Mouse (Mus musculus): ENCODE results near the gene Ddx39. TPM values are rescaled to one million over a fixed set of nuclear protein-coding genes. Genes with fewer than 3 reads are reported as not detected.
A peak's percentile ranks its signal among the peaks of the same experiment; 100 is the strongest.

Ddx39 gene
- polyA plus RNA-seq, 1 experiment from 2014 or later = 138 TPM

- Histone ChIP-seq H3K9me3 (no peaks in the 10 kb centered on the region), H3K4me3 (no peak overlapping the region), H3K27ac (no peak overlapping the region), H3K4me1 (no peaks in the 10 kb centered on the region), H3K4me2 (replicated peaks) (no peak overlapping the region), H3K27me3 (no peaks in the 10 kb centered on the region), H3K36me3 (no peaks in the 10 kb centered on the region), H3K9ac (no peak overlapping the region)
- ATAC-seq (ENCODE audit: low FRiP score, low read depth) = no peak
- WGBS = 71% methylated on average over 2 of the region's 2 CpGs
These were observed 44.3 kb downstream of the Ddx39 start for GRCm38 (mm10) chr8:83759231-83759759.

GRCm38 (mm10) chr8:83764116-83764515 is 49.1 kb downstream of the Ddx39 start:
- Histone ChIP-seq H3K27ac (no peak overlapping the region), H3K9ac (no peak overlapping the region), H3K9me3 (0 out of 2 replicates have a peak, but pooled peaks cover 6% of the 10 kb centered on the region), H3K4me1 (no peaks in the 10 kb centered on the region), H3K36me3 (no peaks in the 10 kb centered on the region), H3K27me3 (no peaks in the 10 kb centered on the region), H3K4me3 (no peak overlapping the region), H3K4me2 (replicated peaks) (no peak overlapping the region)
- ATAC-seq (ENCODE audit: low FRiP score, low read depth) = no peak
- 93% methylated on average over 8 of the region's 8 CpGs for WGBS

- no peaks in the 10 kb centered on the region for H3K27me3 ChIP-seq
- 86% methylated on average over 2 of the region's 2 CpGs for WGBS
These were observed 49.7 kb downstream of the Ddx39 start for GRCm38 (mm10) chr8:83764717-83765116.

GRCm38 (mm10) chr8:83765663-83766062 is 50.7 kb downstream of the Ddx39 start:
- no peaks in the 10 kb centered on the region for H3K27me3 ChIP-seq
- no peak for ATAC-seq (ENCODE audit: low FRiP score, low read depth)
- H3K27ac ChIP-seq = no peak overlapping the region
- H3K4me3 ChIP-seq = no peak overlapping the region
- no peak overlapping the region for H3K4me2 ChIP-seq (replicated peaks)
- 0 out of 2 replicates have a peak, but pooled peaks cover 6% of the 10 kb centered on the region for H3K9me3 ChIP-seq
- no peak overlapping the region for H3K9ac ChIP-seq
- no peaks in the 10 kb centered on the region for H3K4me1 ChIP-seq
- no peaks in the 10 kb centered on the region for H3K36me3 ChIP-seq

More at GRCm38 (mm10) chr8:83764717-83765116, 49.7 kb downstream of the Ddx39 start:
- Histone ChIP-seq H3K4me2 (replicated peaks) (no peak overlapping the region), H3K36me3 (no peaks in the 10 kb centered on the region), H3K4me3 (no peak overlapping the region), H3K27ac (no peak overlapping the region), H3K9me3 (0 out of 2 replicates have a peak, but pooled peaks cover 6% of the 10 kb centered on the region), H3K9ac (no peak overlapping the region), H3K4me1 (no peaks in the 10 kb centered on the region)
- ATAC-seq (ENCODE audit: low FRiP score, low read depth) = no peak

- Histone ChIP-seq H3K27me3 (no peaks in the 10 kb centered on the region), H3K9ac (no peak overlapping the region), H3K4me1 (peaks cover under 1% of the 10 kb centered on the region; the same call in 1 of the 2 replicates), H3K9me3 (0 out of 2 replicates have a peak, but pooled peaks cover 6% of the 10 kb centered on the region), H3K4me2 (replicated peaks) (no peak overlapping the region), H3K4me3 (no peak overlapping the region), H3K27ac (no peak overlapping the region), H3K36me3 (no peaks in the 10 kb centered on the region)
- no peak for ATAC-seq (ENCODE audit: low FRiP score, low read depth)
- 92% methylated on average over 4 of the region's 4 CpGs for WGBS
These were observed 52.5 kb downstream of the Ddx39 start for GRCm38 (mm10) chr8:83767442-83767841.

- H3K4me2 ChIP-seq (replicated peaks) = no peak overlapping the region
- no peaks in the 10 kb centered on the region for H3K27me3 ChIP-seq
- H3K9me3 ChIP-seq = 0 out of 2 replicates have a peak, but pooled peaks cover 6% of the 10 kb centered on the region
- H3K4me1 ChIP-seq = peaks cover 6% of the 10 kb centered on the region; the same call in 1 of the 2 replicates
- WGBS = 52% methylated on average over 5 of the region's 5 CpGs
- ATAC-seq (ENCODE audit: low FRiP score, low read depth) = no peak
- no peak overlapping the region for H3K4me3 ChIP-seq
- no peaks in the 10 kb centered on the region for H3K36me3 ChIP-seq
- no peak overlapping the region for H3K27ac ChIP-seq
- no peak overlapping the region for H3K9ac ChIP-seq
These were observed 53.5 kb downstream of the Ddx39 start for GRCm38 (mm10) chr8:83768526-83768925.

GRCm38 (mm10) chr8:83769720-83770119 is 54.7 kb downstream of the Ddx39 start:
- no peak for ATAC-seq (ENCODE audit: low FRiP score, low read depth)
- no peak overlapping the region for H3K27ac ChIP-seq
- H3K9ac ChIP-seq = no peak overlapping the region
- H3K9me3 ChIP-seq = 0 out of 2 replicates have a peak, but pooled peaks cover 6% of the 10 kb centered on the region
- WGBS = 69% methylated on average over 7 of the region's 7 CpGs
- no peaks in the 10 kb centered on the region for H3K27me3 ChIP-seq
- H3K36me3 ChIP-seq = no peaks in the 10 kb centered on the region
- H3K4me3 ChIP-seq = no peak overlapping the region
- H3K4me1 ChIP-seq = peaks cover 6% of the 10 kb centered on the region; the same call in 1 of the 2 replicates
- no peak overlapping the region for H3K4me2 ChIP-seq (replicated peaks)

- 0 out of 2 replicates have a peak, but pooled peaks cover 6% of the 10 kb centered on the region for H3K9me3 ChIP-seq
- no peak overlapping the region for H3K27ac ChIP-seq
- no peak for ATAC-seq (ENCODE audit: low FRiP score, low read depth)
These were observed 55.7 kb downstream of the Ddx39 start for GRCm38 (mm10) chr8:83770669-83771068.

GRCm38 (mm10) chr8:83771791-83772190 is 56.8 kb downstream of the Ddx39 start:
- H3K4me2 ChIP-seq (replicated peaks) = no peak overlapping the region
- H3K36me3 ChIP-seq = no peaks in the 10 kb centered on the region
- H3K9ac ChIP-seq = no peak overlapping the region
- 24% methylated on average over 4 of the region's 4 CpGs for WGBS
- H3K4me3 ChIP-seq = no peak overlapping the region
- H3K9me3 ChIP-seq = 0 out of 2 replicates have a peak, but pooled peaks cover 3% of the 10 kb centered on the region
- peaks cover 6% of the 10 kb centered on the region; the same call in 1 of the 2 replicates for H3K4me1 ChIP-seq
- no peaks in the 10 kb centered on the region for H3K27me3 ChIP-seq
- no peak for ATAC-seq (ENCODE audit: low FRiP score, low read depth)
- H3K27ac ChIP-seq = no peak overlapping the region

More at GRCm38 (mm10) chr8:83770669-83771068, 55.7 kb downstream of the Ddx39 start:
- Histone ChIP-seq H3K9ac (no peak overlapping the region), H3K36me3 (no peaks in the 10 kb centered on the region), H3K4me2 (replicated peaks) (no peak overlapping the region), H3K27me3 (no peaks in the 10 kb centered on the region), H3K4me3 (no peak overlapping the region), H3K4me1 (peaks cover 6% of the 10 kb centered on the region; the same call in 1 of the 2 replicates)
- 70% methylated on average over 2 of the region's 2 CpGs for WGBS

GRCm38 (mm10) chr8:83772701-83773451 is 57.9 kb downstream of the Ddx39 start:
- H3K4me3 ChIP-seq = peak overlapping the region; percentile 40
- H3K9ac ChIP-seq = peak overlapping the region; percentile 46; the same call in 1 of the 2 replicates
- WGBS = 10% methylated on average over 25 of the region's 25 CpGs
- no peaks in the 10 kb centered on the region for H3K27me3 ChIP-seq
- no peak overlapping the region for H3K27ac ChIP-seq
- H3K36me3 ChIP-seq = no peaks in the 10 kb centered on the region
- peaks cover 6% of the 10 kb centered on the region; the same call in 1 of the 2 replicates for H3K4me1 ChIP-seq
- peak; percentile 64; the same call in 1 of the 2 replicates for ATAC-seq (ENCODE audit: low FRiP score, low read depth)
- no peaks in the 10 kb centered on the region for H3K9me3 ChIP-seq
- H3K4me2 ChIP-seq (replicated peaks) = peak overlapping the region; percentile 68

- Histone ChIP-seq H3K4me2 (replicated peaks) (peak overlapping the region; percentile 68), H3K27ac (no peak overlapping the region), H3K9ac (no peak overlapping the region), H3K4me1 (peaks cover 6% of the 10 kb centered on the region; the same call in 1 of the 2 replicates), H3K4me3 (peak overlapping the region; percentile 40), H3K36me3 (no peaks in the 10 kb centered on the region), H3K27me3 (no peaks in the 10 kb centered on the region), H3K9me3 (no peaks in the 10 kb centered on the region)
- ATAC-seq (ENCODE audit: low FRiP score, low read depth) = no peak
- WGBS = 45% methylated on average over 6 of the region's 6 CpGs
These were observed 58.5 kb downstream of the Ddx39 start for GRCm38 (mm10) chr8:83773452-83773846.

GRCm38 (mm10) chr8:83774221-83774620 is 59.2 kb downstream of the Ddx39 start:
- no peak overlapping the region for H3K4me2 ChIP-seq (replicated peaks)
- H3K27me3 ChIP-seq = no peaks in the 10 kb centered on the region
- 54% methylated on average over 2 of the region's 2 CpGs for WGBS
- H3K9ac ChIP-seq = no peak overlapping the region
- no peak overlapping the region for H3K27ac ChIP-seq
- no peak overlapping the region for H3K4me3 ChIP-seq
- no peaks in the 10 kb centered on the region for H3K9me3 ChIP-seq
- no peaks in the 10 kb centered on the region for H3K36me3 ChIP-seq
- H3K4me1 ChIP-seq = peaks cover 6% of the 10 kb centered on the region; the same call in 1 of the 2 replicates
- no peak for ATAC-seq (ENCODE audit: low FRiP score, low read depth)

Measured in limb, embryonic 13.5 days (tissue).